Mouse (Mus musculus): ENCODE measurements around the gene Snap29.

GRCm38 (mm10) chr16:17392784-17393183, 13.0 kb upstream of the Snap29 start:
- TF ChIP-seq CTCF (IDR thresholded peaks at IDR 0.05; ENCODE audit: low read depth, low read length) = no peak
- no peak for TF ChIP-seq GATA1 (IDR thresholded peaks at IDR 0.05; ENCODE audit: borderline replicate concordance, low read length)

Measured in G1E (cell line).